Mouse (Mus musculus): Measurements from ENCODE around the gene Ednra.

Gene Ednra
- long read RNA-seq, experiment 1, partial matches to known transcripts: 2 of 7 reads
- long read RNA-seq, experiment 1, other reads (novel, unspliced or antisense): 4 of 7 reads
- long read RNA-seq, experiment 2, partial matches to known transcripts: 2 of 6 reads
- long read RNA-seq, experiment 2, other reads (novel, unspliced or antisense): 3 of 6 reads

DNA sequence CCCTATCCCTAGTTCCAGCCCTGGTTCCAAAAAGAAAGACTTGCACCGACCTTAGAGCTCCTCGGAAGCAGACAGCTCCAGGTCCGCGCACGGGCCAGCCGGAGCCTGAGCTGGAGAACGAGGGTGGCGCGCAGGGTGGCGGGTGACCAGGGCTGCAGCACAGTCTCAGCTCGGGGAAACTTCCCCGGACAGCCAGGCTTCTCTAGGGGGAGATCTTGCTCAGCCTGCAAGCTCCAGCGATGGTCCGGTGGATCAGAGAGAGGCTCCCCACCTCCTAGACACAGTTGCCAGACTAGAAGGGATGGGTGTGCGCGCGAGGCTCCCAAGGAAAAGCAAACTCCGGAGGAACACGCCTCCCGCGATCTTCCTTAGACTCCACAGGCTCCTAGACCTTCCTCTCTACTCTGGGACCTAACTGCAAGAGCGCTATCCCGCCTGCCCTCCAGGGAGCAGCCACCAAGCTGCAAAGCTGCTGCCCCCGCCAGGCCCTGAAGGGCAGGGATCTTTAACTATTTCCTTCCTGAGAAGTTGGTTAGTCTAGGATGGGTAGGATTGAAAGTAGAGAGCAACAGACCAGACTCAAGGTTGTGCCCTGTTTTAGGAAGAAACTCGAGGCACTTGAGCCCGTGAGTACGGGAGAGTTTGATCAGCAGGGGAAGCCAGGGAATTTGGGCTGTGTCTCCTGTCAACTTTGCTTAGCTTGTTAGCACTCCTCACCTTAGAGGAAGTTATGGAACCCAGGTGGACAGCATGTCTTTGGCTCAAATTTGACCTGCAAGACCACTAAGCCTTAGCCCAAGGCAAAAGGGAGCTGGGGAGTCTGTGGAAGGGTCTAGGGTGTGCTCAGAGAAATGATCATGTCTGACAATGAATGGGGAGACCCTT, at the start of gene Ednra:
TSS of gene Ednra (minus strand) at position 419 of the 885 bp plus-strand sequence.
- intact Hi-C loops (cut with DNase I): loop anchor here (5.0 to 10.0 kb wide), 4 partner anchors 42 to 281 kb away; no protein-coding TSS in a partner anchor

DNA sequence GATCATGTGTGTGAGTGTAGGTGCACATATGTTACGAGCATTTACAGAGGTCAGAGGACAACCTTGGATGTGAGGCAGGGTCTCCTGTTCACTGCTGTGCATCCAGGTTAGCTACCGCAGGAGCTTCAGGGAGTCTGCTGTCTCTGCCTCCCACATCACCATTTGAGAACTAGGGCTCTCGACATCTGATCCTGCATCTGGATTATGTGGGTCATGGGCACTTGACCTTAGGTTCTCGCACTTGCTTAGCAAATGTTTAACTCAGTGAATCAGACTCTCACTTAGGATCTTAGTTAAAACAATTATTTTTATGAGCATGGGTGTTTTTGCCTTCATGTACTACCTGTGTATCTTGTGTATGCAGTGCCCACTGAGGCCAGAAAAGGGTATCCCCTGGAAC, 49.6 kb upstream of the Ednra start:
- intact Hi-C loops (cut with DNase I): no loop called here

DNA sequence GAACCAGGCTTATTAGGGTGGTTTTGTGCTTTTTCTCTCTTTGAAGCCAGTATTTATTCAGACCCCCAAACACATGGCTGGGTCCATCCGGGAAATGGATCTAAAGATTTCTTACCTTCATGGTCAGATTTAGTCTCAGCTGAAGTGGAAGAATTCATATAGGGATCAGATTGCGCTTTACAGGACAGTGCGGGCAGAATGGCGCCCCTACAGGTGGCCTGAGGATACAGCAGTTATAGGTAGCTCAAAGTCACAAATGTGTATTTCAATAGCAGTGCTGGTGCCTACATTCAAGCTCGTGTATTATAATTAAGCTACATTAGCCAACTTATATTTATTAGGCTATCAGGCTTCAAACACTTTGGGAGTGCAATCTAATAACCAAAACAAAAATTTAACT, 49.0 kb upstream of the Ednra start:
- intact Hi-C loops (cut with DNase I): no loop called here

DNA sequence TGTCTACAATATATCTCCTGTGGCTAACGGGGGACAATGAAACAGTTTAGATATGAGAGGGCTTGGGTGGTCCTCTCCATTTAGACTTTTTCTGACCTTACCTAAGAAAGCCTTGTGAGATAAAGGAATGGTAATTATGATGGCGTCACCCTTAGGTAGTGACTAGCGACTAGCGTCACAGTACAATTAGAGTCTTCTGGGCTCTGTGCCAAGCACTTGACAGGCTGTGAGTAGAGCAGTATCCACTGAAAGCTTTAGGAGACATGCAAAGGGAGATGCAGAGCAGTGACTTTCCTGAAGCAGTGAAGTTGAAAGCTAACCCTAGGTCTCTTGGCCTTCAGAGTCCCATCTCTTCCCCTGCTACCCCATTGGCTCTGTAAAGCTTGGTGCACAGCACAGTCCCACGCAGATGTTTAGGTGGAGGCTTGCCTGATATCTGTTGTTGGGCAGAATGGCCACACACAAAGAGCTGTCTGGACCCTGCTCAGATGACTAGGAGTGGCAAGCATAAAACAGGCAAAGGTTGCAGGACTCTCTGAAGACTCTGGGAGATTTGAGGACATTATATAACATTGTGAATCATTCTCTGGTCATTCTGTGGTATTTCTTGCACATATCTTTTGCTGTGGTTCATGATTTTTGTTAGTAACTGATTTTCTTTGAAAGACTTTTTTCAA, 48.1 kb upstream of the Ednra start:
- intact Hi-C loops (cut with DNase I): no loop called here

DNA sequence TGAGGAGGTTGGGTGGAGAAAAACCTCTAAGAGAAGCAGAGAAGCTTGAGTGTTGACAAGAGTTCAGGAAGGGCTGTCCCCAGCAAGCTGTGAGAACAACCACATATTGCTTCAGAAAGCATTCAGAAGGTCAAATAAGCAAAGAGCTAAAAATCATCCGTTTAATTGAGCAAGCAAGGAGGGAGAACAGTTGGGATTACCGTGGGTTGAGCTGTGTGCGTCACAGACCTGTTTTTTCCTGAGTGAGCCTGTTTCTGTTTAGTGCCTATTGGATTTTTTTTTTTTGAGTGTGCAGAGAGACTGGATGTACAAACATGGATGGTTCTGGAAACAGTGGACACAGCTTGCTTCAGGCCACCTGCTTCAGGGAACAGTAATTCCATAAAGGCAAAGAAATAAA, 46.7 kb upstream of the Ednra start:
- intact Hi-C loops (cut with DNase I): no loop called here

DNA sequence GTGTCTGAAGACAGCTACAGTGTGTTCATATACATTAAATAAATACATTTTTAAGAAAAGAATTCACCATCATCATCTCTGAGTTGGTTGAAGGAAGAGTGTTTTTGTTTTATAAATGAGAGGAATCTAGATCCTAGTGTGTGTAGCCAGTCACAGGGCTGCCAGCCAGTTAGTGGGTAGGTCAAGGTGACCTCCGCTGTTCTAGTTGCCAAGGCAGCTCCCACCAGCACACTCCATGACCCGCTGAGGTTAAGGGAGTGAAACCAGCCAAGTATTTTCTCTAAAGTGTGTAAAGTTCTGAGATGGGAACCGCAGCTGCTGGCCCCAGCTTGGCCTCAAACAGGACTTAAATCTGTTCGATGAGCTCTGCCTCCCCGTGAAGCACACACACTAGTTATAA, 44.7 kb upstream of the Ednra start:
- intact Hi-C loops (cut with DNase I): loop anchor here (5.0 kb wide), 1 partner anchor 47 kb away; the partner anchor contains the start of gene Ednra

DNA sequence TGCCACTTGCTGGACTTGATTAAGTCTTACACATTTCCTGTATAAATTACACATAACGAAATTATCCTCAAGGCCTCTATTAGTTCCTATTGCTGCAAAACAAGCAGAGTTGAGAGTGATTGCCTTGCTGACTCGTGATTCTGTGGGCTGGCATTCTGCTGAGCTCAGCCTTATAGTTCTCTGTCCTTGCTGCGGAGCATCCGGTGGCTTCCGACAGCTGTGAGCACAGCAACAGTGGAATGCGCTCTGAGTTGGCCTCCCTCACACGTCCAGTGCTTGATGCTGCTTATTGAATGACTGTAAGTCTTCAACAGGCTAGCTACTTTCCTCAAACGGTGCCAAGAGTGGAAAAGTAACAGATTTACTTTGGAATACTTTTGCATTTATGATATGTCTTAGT, 40.0 kb upstream of the Ednra start:
- intact Hi-C loops (cut with DNase I): no loop called here

DNA sequence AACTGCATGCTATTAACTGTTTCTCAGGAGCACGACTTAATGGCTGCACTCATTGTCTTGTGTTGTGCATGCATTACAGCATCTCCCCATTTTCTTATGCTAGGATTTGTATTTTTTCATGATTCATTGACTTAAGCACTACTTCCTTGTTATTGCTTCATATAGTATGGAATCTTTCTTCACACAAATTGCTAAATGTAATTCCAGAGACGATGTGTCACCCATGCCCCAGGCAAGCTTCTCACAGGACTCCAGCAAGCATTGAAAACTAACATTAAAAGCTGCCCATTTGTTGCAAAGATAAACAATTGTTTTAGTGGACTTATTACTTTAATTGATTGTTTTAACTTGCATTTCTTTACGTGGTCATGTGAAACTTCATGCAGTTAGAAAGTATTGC, 38.7 kb upstream of the Ednra start:
- intact Hi-C loops (cut with DNase I): no loop called here

DNA sequence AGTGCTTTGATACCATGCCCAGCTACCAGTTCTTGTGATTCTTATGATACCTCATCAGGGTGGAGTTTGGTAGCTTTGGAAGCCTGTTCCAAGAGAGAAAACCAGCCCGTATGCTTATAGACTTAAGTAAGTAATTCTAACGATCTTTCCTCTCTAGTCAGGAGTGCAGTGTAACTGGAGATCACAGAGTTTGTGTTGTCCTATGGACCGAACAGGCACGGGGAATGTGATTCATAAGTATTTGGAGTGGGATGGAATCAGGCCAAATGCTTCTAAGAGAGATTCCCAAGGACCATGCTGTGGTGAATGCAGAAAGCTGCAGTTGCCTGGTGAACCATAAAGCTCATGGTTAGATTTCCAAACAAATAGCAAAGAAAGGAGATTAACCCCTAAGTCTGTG, 31.2 kb upstream of the Ednra start:
- intact Hi-C loops (cut with DNase I): no loop called here

DNA sequence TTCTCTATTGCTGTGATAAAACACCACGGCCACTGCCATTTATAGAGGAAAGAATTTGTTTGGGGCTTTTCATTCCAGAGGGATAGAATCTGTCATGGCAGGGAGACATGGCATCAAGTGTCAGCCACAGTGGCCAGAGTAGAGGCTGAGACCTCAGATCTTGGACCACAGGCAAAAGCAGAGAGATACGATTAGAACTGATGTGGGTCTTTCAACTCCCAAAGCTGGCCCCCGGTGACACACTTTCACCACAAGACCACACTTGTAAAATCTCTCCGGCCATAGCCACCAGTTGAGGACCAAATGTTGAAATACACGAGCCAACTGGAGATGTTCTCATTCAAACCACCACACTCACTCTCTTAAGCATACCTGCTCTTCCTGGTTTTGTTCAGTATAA, 29.5 kb upstream of the Ednra start:
- intact Hi-C loops (cut with DNase I): no loop called here

DNA sequence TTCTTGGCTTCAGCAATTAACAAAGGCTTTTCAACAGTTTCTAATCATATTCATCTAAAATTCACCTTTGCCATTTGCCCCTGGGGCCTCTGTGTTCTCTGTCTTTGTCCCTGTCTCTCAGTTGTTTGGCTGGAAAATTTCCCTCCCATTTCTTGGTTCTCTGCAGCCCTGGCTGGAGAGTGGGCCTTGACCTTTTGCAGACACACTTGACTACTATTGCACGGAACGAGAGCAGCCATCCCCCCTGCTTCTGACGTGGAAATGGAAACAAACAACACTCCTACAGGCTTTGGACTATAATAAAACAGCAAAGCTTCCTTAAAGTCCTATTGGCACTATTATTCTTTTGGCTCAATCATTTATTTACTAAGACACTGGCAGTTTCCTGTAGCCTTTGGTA, 27.8 kb upstream of the Ednra start:
- intact Hi-C loops (cut with DNase I): no loop called here

DNA sequence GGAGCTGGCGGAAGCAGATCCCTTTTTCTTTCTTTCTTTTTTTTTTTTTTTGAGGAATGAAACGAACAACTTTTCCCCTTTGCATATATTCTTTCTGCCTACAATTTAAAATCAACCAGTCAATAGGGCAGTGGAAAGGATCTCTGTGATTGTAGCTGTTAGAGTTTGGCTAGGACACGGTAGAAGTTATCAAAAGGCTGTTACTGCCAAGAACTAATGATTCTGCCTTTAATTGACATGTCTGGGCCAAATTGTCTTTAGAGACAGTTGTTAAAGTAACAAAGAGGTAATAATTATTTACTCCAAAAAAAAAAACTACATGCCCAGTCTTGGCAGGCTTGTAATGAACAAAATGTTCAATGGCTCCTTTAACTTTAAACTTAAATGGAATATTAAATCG, 26.1 kb upstream of the Ednra start:
- intact Hi-C loops (cut with DNase I): no loop called here

DNA sequence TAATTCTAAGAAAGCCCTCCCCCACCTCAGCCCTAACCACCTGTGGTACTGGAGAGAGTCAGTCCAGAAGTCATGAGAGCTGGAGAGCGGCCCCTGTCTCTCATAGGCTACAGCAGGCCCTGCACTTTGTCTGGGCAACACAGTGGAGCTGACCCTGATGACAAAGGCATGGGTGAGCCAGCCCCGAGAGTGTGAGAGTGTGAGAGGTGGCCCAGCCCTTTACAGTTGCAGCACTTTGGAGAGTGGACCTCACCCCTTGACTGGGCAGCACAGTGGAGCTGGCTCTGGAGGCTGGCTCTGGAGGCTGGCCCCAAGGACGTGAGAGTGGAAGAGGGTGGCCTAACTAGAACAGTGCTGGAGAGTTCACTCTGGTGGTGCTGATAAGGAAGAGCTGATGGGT, 20.2 kb upstream of the Ednra start:
- intact Hi-C loops (cut with DNase I): no loop called here

DNA sequence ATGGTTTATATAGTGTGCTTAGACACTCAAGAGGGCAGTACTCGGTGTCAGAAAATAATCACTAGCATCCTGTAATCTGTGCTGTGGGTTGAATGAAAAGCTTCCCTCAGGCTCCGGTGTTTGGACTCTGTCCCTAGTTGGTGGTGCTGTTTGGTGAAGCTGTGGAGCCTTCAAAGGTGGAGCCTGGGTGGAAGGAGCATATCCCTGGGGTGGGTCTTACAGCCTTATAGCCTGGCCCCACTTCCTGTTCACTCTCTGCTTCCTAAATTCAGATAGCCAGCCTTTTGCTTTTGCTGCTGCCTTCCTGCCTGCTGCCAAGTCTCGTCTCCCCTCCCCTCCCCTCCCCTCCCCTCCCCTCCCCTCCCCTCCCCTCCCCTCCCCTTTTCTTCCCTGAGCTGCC, 18.1 kb upstream of the Ednra start:
- intact Hi-C loops (cut with DNase I): no loop called here

DNA sequence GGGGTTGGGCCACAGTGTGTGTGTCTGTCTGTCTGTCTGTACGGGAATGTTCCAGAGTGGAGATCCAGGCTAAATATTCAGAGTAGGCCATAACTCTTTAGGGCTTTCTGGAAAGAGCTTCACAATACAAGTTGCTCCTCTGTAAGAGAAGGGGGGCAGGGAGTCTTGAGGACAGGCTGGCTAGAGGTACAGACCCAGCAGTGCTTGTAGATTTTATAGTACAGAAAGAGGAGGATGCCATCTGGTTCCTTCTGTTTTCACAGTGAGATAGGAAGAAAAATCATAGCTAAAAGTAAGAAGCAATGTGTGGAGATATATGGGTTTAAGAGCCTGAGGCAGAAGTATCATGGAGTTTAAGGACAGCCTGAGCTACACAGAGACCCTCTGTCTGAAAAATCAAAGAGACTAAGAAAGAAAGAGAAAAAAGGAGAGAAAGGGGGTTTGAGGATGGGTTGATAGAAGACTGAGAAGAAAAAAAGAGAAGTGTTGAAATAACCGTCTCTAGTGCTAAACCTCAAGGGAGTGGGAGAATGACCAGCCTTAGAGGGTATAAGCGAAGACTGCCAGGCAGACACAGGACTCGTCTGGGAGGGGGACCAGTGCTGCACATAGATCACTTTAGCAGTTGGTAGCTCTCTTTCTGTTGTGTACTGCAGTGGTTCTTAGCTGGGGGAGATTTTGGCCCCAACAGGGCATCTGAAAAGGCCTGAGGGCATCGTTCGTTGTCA, 16.9 kb upstream of the Ednra start:
- intact Hi-C loops (cut with DNase I): no loop called here

DNA sequence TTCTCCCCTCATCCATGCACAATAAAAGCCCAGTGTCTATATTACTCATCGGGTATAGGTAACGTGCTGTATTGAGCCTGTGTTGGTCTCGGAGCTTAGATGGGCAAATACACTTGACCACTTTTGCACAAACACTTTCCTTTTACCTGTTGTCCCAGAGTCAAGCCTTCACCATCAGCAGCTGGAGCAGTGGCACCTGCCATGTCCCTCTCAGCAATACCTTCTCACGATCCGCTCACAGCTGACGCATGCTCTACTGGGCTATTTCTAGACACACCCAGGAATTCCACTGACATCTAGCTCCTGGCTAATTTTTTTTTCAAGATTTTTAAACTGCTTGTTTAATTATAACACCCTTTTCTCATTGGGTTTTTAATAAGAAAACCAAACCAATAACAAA, 14.2 kb upstream of the Ednra start:
- intact Hi-C loops (cut with DNase I): no loop called here

DNA sequence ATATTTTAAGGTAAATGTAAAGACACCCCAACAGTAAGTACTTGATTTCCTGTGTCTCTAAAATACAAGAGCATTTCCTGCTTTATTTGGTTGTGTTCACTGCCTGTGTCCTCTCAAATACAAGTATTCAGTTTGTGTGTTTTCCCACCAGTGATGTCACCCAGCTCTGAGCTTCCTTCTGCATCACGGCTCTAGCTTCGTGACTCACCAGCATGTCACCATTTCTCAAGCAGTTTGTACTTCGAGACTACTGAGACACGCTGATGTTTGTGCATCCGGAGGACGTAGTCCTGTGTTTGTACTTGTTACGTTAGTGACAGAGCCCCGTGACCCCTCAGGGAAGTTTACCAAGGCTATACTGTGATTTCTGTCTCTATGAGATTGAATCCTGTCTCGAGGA, 13.1 kb upstream of the Ednra start:
- intact Hi-C loops (cut with DNase I): no loop called here

DNA sequence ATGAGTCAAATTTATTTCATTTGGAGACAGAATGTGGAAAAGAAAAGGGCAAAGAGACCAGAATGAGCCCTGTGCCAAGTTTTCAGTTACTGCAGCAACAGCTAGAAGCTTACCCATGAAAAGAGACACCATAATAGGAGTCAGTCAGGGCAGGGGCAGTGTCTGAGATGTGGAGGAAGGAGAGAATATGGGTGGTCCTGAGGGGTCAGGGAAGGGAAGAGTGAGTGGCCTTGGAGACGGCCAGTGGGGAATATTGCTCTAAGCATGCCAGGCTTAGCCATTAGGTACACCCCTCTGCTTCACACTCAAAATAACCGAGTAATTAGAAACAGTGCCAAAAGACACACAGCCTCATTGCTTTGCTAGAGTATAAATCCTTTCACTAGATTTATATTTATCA, 9.5 kb upstream of the Ednra start:
- intact Hi-C loops (cut with DNase I): no loop called here

DNA sequence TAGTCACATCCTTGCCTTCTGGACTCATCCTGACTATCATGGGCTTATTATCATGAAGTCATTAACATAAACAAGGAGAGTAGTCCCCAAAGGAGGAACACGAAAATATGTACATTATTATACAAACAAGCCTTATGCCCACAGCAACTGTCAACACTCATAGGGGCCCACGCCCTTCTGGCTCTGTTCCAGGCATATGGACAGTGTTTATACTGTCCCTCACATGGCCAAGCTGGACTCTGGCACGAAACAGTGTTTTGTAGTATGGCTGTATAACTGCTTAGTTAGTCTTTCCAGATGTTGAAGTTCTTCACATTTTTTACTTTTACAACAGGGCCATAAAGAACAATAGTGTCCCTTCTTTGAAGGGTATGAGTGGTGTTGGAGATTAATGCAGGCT, 8.7 kb upstream of the Ednra start:
- intact Hi-C loops (cut with DNase I): no loop called here

DNA sequence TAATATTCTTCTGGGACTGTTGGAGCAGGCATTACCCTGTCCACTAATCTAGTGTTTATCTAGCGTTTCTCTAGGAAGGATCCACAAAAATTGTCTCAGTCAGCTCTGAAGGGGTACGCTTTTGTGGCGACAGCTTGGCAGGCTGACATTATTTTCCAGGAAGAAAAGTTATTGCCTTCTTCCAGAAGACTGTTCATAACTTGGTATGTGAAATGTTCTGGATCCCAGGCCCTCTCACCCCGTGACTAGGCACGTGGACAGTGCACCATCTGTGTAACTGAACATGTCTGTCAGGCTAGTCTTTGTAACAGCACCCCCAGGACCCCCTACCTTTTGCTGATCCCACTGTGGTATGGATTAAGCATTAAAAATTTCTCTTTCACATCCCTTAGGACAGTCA, 1.1 kb upstream of the Ednra start:
- intact Hi-C loops (cut with DNase I): loop anchor here (10.0 kb wide), 1 partner anchor 279 kb away; no protein-coding TSS in a partner anchor

DNA sequence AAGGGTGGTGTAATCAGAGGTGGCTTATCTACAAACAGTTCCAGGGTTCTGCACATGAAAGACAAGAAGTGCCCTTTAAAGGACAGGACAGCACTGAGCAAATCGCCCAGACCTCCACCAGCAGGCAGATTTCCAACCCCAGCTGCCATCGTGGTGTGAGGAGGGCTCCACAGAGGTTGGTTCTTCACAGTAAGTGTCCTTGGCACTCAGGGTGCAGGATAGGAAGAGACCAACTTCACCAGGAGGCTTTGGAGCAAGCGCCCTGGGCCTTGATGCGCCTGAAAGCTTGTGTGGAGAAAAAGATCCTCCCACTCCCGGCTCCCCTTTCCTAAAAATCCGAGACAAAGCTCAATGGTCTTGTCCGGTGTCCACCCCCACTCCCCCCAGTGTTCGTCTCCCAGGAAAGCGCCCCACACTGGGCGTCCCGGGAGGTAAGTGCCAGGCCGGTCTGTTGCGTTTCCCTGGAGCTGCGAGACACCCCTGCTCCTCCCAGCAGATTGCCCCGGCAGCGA, 674 bp downstream of the Ednra start:
- intact Hi-C loops (cut with DNase I): loop anchor here (5.0 to 10.0 kb wide), 4 partner anchors 41 to 281 kb away; no protein-coding TSS in a partner anchor
